Mouse (Mus musculus): ENCODE data around the gene Ndufaf7. TPM values are rescaled to one million over a fixed set of nuclear protein-coding genes. Genes with fewer than 3 reads are reported as not detected.
A peak's percentile ranks its signal among the peaks of the same experiment; 100 is the strongest.

Gene Ndufaf7
- total RNA-seq (2021) (10 to 100 TPM; 48.2 to 48.4 TPM), polyA plus RNA-seq (2012; rRNA removed) (12.6 and 29.1 TPM in 2 replicates)
- long read RNA-seq, transcript Ndufaf7-201 (10 exons, 1,749 nt): major isoform, 38 of 127 reads
- long read RNA-seq, partial matches to known transcripts: 83 of 127 reads
- long read RNA-seq, other reads (novel, unspliced or antisense): 6 of 127 reads

- H3K36me3 ChIP-seq (ENCODE audit: control insufficient read depth, insufficient read depth, low read length): peaks cover 13% of the 10 kb centered on the region
- DNase-seq: peak; percentile 97
- peak within 1 kb of the TSS; percentile 88 for H3K4me3 ChIP-seq
- intact Hi-C loops (cut with DNase I): loop anchor here (1.0 to 10.0 kb wide), 4 partner anchors 20 to 202 kb away; partner anchors contain the start of genes Cebpzos, Gpatch11, Heatr5b and Prkd3
- peak within 1 kb of the TSS; percentile 77 for H3K27ac ChIP-seq
- peaks cover 1% of the 10 kb centered on the region; the same call in 1 of the 2 replicates for H3K79me2 ChIP-seq (replicated peaks; ENCODE audit: control insufficient read depth, insufficient read depth, low read length)
- TF ChIP-seq POLR2A (IDR thresholded peaks at IDR 0.05; ENCODE audit: insufficient read depth, low read depth, low read length): peak; percentile 91
- no peak for TF ChIP-seq CTCF (IDR thresholded peaks at IDR 0.05)
- peak; percentile 53; the same call in 1 of the 2 replicates for TF ChIP-seq EP300 (IDR thresholded peaks at IDR 0.05; ENCODE audit: insufficient read depth, low read depth, low read length)
- no peaks in the 10 kb centered on the region for H3K27me3 ChIP-seq (ENCODE audit: control insufficient read depth, insufficient read depth, low read length)
- under 1% methylated on average over 45 of the region's 45 CpGs for WGBS
- peak within 1 kb of the TSS; percentile 82 for H3K9ac ChIP-seq (ENCODE audit: low read depth, low read length)
- peaks cover 5% of the 10 kb centered on the region for H3K4me1 ChIP-seq (ENCODE audit: control insufficient read depth, insufficient read depth, low read length)
Observed at GRCm38 (mm10) chr17:78936466-78937228, at the start of gene Ndufaf7, which contains the start of gene Cebpz. TSS of gene Ndufaf7 (plus strand) at chr17:78937136. TSS of gene Cebpz (minus strand) at chr17:78937066.

- Histone ChIP-seq H3K36me3 (ENCODE audit: control insufficient read depth, insufficient read depth, low read length) (no peaks in the 10 kb centered on the region), H3K4me3 (no peak overlapping the region), H3K9ac (ENCODE audit: low read depth, low read length) (no peak overlapping the region), H3K27me3 (ENCODE audit: control insufficient read depth, insufficient read depth, low read length) (no peaks in the 10 kb centered on the region), H3K27ac (no peak overlapping the region), H3K79me2 (replicated peaks; ENCODE audit: control insufficient read depth, insufficient read depth, low read length) (no peaks in the 10 kb centered on the region), H3K4me1 (ENCODE audit: control insufficient read depth, insufficient read depth, low read length) (no peaks in the 10 kb centered on the region)
- TF ChIP-seq CTCF (IDR thresholded peaks at IDR 0.05): no peak
- TF ChIP-seq POLR2A (IDR thresholded peaks at IDR 0.05; ENCODE audit: insufficient read depth, low read depth, low read length): no peak
- no peak for TF ChIP-seq EP300 (IDR thresholded peaks at IDR 0.05; ENCODE audit: insufficient read depth, low read depth, low read length)
- intact Hi-C loops (cut with DNase I): no loop called here
- no peak for DNase-seq
- 80% methylated on average over 4 of the region's 4 CpGs for WGBS
Observed at GRCm38 (mm10) chr17:78888554-78888953, 48.4 kb upstream of the Ndufaf7 start.

- Histone ChIP-seq H3K79me2 (replicated peaks; ENCODE audit: control insufficient read depth, insufficient read depth, low read length) (no peaks in the 10 kb centered on the region), H3K27ac (no peak overlapping the region), H3K4me3 (no peak overlapping the region), H3K4me1 (ENCODE audit: control insufficient read depth, insufficient read depth, low read length) (no peaks in the 10 kb centered on the region), H3K36me3 (ENCODE audit: control insufficient read depth, insufficient read depth, low read length) (no peaks in the 10 kb centered on the region), H3K27me3 (ENCODE audit: control insufficient read depth, insufficient read depth, low read length) (no peaks in the 10 kb centered on the region), H3K9ac (ENCODE audit: low read depth, low read length) (no peak overlapping the region)
- TF ChIP-seq POLR2A (IDR thresholded peaks at IDR 0.05; ENCODE audit: insufficient read depth, low read depth, low read length) (no peak), CTCF (IDR thresholded peaks at IDR 0.05) (no peak), EP300 (IDR thresholded peaks at IDR 0.05; ENCODE audit: insufficient read depth, low read depth, low read length) (no peak)
- intact Hi-C loops (cut with DNase I): no loop called here
- DNase-seq: no peak
- 56% methylated on average over 3 of the region's 3 CpGs for WGBS
Observed at GRCm38 (mm10) chr17:78889184-78889583, 47.8 kb upstream of the Ndufaf7 start.

GRCm38 (mm10) chr17:78891020-78891419, 45.9 kb upstream of the Ndufaf7 start:
- H3K9ac ChIP-seq (ENCODE audit: low read depth, low read length): no peak overlapping the region
- H3K4me1 ChIP-seq (ENCODE audit: control insufficient read depth, insufficient read depth, low read length): no peaks in the 10 kb centered on the region
- no peaks in the 10 kb centered on the region for H3K27me3 ChIP-seq (ENCODE audit: control insufficient read depth, insufficient read depth, low read length)
- no peak for DNase-seq
- no peaks in the 10 kb centered on the region for H3K36me3 ChIP-seq (ENCODE audit: control insufficient read depth, insufficient read depth, low read length)
- no peak for TF ChIP-seq POLR2A (IDR thresholded peaks at IDR 0.05; ENCODE audit: insufficient read depth, low read depth, low read length)
- TF ChIP-seq EP300 (IDR thresholded peaks at IDR 0.05; ENCODE audit: insufficient read depth, low read depth, low read length): no peak
- no peak for TF ChIP-seq CTCF (IDR thresholded peaks at IDR 0.05)
- H3K4me3 ChIP-seq: no peak overlapping the region
- no peak overlapping the region for H3K27ac ChIP-seq
- 70% methylated on average over 9 of the region's 9 CpGs for WGBS
- intact Hi-C loops (cut with DNase I): no loop called here
- H3K79me2 ChIP-seq (replicated peaks; ENCODE audit: control insufficient read depth, insufficient read depth, low read length): no peaks in the 10 kb centered on the region

GRCm38 (mm10) chr17:78894991-78895390, 41.9 kb upstream of the Ndufaf7 start:
- no peak for DNase-seq
- H3K79me2 ChIP-seq (replicated peaks; ENCODE audit: control insufficient read depth, insufficient read depth, low read length): no peaks in the 10 kb centered on the region
- H3K4me1 ChIP-seq (ENCODE audit: control insufficient read depth, insufficient read depth, low read length): no peaks in the 10 kb centered on the region
- no peak overlapping the region for H3K9ac ChIP-seq (ENCODE audit: low read depth, low read length)
- intact Hi-C loops (cut with DNase I): no loop called here
- H3K27ac ChIP-seq: no peak overlapping the region
- no peak for TF ChIP-seq CTCF (IDR thresholded peaks at IDR 0.05)
- TF ChIP-seq EP300 (IDR thresholded peaks at IDR 0.05; ENCODE audit: insufficient read depth, low read depth, low read length): no peak
- WGBS: 67% methylated on average over 7 of the region's 7 CpGs
- H3K4me3 ChIP-seq: no peak overlapping the region
- H3K36me3 ChIP-seq (ENCODE audit: control insufficient read depth, insufficient read depth, low read length): no peaks in the 10 kb centered on the region
- H3K27me3 ChIP-seq (ENCODE audit: control insufficient read depth, insufficient read depth, low read length): no peaks in the 10 kb centered on the region

GRCm38 (mm10) chr17:78895394-78895793, 41.5 kb upstream of the Ndufaf7 start:
- intact Hi-C loops (cut with DNase I): no loop called here
- TF ChIP-seq CTCF (IDR thresholded peaks at IDR 0.05): peak; percentile 59
- TF ChIP-seq EP300 (IDR thresholded peaks at IDR 0.05; ENCODE audit: insufficient read depth, low read depth, low read length): no peak
- WGBS: 12% methylated on average over 8 of the region's 8 CpGs
- no peak overlapping the region for H3K9ac ChIP-seq (ENCODE audit: low read depth, low read length)
- no peaks in the 10 kb centered on the region for H3K4me1 ChIP-seq (ENCODE audit: control insufficient read depth, insufficient read depth, low read length)
- no peaks in the 10 kb centered on the region for H3K79me2 ChIP-seq (replicated peaks; ENCODE audit: control insufficient read depth, insufficient read depth, low read length)
- H3K27me3 ChIP-seq (ENCODE audit: control insufficient read depth, insufficient read depth, low read length): no peaks in the 10 kb centered on the region
- DNase-seq: peak in 1 of 2 experiments; percentile 28
- H3K27ac ChIP-seq: no peak overlapping the region
- no peaks in the 10 kb centered on the region for H3K36me3 ChIP-seq (ENCODE audit: control insufficient read depth, insufficient read depth, low read length)
- no peak overlapping the region for H3K4me3 ChIP-seq

All from heart, adult 2 months (tissue).